Mouse (Mus musculus): ENCODE measurements at regions not wholly inside any gene's neighbourhood (a gene's known extent, or its start where the extent isn't known, plus 50 kb on each side); places are given as distances from the start of the nearest gene placed in this dataset.

DNA sequence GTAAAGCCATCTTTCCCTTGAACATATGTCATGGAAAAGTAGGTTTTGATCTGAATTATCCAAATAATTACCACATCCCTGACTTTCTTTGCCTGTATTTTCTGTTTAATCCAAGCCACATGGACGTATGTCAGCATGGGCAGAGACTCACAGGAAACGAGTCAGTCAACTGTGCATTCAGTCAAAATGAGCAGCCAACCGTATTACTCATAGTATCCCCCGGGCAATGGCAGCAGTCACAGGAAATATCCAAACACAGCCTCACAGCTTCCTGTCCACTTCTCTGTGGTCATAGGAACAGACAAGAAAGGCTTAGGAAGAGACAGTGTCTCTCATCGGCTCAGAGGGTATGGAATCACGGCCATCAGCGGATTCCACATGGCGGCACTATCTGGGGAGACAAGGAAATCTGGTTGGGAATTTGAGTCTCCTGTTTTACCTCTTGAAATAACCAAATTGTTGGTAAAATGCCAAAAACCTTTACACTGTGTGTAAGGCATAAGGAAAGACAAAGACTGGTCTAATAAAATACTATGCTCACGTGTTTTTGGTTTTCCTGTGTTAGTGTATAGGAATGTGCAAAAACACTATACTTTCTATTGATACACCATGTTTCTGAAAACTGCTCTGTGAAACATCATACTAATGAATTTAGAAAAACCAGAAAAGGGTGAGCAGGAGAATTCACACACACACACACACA lies 313.5 kb upstream of the Nfe2l3 start:
- no peak for DNase-seq

DNA sequence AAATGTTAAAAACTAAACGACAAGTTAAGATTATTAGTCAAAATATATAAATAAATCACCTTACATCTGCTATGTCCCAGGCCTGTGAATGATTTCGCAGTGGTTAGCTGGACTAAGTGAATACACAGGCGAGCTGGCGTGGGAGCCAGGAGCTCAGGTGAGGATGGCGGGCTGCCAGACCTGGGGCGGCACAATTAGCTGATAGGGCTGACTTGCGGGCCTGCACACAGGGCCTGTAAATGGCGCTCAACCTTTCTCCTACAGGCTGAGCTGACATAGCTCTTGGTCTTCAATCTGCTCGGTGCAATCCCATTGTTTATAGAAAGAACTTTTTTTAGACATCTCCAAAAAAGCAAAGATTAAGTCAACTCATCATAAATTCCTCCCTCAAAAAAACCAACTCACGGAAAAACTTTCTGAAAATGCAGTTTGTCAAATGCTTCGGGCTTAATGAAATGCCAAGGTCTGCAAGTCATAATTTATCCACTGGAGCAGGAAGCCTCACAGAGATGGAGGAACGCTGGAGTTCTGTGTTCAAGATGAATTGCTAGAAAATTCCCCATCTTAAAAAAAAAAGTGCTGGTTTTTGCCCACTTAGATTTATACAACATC lies 312.7 kb upstream of the Nfe2l3 start:
- DNase-seq, result no peak

DNA sequence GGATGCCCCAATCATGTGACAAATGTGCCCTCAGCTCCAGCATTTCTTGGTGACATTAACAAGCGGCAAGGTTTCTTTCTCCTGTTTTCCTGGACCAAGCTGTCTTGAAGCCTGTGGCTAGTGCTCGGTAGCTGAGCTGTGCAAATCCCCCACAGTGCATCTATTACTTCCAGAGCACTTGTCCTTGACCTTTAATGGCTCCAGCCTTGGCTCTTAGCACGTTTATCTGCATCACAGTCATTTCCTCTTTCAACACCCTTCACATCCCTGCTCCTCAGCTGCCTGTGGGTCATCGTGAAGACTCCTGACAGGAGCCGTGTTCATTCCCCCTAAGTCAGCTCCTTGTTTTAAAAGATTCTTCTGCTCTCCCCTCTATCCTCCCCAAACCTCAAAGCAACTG lies 309.5 kb upstream of the Nfe2l3 start:
- no peak for DNase-seq

DNA sequence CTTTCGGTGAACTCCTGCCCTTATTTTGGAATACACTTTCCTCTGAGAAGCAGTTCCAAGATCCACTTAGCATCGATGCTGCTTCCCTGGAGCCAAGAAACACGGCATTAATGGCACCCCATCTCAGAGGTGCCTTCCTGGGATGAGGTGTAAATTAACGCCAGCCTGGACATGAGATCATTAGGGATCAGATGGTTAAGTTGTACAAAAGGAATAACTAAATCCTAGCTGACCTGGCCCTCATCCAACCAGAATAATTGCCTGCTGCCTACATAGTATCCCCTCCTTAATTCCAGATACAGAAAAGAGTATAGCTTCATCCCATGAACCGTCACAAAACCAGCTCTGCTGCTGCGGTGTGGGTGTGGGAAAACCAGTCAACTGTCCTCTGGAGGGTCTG lies 304.6 kb upstream of the Nfe2l3 start:
- no peak for DNase-seq

DNA sequence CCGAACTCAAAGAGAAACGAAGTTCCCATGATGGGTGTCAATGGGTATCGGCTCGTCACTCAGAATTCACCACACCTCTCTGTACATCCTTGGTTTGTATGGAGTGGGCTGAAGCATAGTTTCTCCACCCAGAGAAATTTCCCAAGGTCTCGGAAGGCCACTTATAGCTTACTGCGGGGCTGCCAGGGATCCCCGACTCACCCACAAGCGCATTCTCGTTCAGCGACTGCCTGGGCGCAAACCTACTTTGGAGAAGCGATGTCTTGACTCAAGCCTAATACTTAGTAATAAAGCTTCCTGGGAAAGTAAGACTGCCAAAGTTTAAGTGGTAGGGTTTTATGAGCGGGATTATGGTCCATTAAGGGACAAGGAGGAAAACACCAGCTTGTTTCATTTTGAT lies 303.4 kb upstream of the Nfe2l3 start:
- no peak for DNase-seq

DNA sequence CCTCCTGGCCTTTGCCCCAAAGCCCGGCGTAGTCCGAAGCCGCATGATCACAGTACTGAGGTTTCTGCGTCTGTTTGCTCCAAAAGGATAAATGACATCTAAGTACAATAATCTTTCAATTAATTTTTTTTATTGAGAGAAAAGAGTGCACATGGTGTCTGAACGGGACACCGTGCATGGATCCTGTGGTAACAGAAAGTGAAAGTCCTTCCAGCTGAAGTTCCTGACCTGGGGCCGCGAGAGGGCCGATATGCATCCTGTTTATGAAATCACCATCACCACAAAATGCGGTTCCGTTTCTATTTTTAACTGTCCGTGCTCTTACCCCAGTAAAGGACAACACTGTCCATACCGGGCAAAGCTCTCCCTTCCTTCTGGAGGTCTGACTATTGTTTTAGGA lies 302.9 kb upstream of the Nfe2l3 start:
- DNase-seq, result peak; percentile 14

DNA sequence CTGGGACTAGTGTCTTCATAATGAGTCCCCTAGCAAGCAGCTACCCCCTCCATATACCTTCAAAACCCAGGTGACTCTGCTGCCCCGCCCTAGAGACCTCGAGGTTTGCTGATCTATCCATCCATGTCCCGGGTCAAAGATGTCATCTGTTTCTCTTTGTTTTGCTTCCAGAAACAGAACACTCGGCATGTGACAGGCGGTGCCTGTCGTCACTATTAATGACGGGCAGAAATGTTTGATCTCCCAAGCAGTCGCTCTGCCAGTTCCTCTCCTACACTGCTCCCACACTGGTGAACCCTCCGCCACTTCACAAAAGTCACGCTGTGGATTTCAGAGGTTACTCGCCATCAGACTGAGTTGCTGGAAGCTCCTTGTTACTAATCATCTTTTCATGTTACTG lies 287.7 kb upstream of the Nfe2l3 start:
- no peak for DNase-seq

DNA sequence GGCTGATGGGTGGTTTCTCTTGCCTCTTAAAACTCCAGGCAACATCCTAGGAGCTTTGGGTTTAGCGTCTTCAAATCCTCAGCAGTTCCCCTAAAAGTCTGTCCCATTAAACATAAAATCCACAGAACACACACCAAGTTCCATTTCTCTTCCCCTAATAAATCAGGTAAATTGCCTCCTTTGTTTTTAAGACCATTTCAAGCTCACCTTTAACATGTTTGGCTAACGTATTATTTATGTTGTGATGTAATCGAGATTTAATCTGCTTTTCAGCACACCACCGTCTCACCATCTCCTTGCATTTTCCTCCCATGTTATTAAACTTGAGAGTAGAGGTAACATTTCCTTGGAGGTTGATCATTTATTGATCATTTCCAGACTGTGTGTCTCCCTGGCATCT lies 286.6 kb upstream of the Nfe2l3 start:
- DNase-seq, result no peak

DNA sequence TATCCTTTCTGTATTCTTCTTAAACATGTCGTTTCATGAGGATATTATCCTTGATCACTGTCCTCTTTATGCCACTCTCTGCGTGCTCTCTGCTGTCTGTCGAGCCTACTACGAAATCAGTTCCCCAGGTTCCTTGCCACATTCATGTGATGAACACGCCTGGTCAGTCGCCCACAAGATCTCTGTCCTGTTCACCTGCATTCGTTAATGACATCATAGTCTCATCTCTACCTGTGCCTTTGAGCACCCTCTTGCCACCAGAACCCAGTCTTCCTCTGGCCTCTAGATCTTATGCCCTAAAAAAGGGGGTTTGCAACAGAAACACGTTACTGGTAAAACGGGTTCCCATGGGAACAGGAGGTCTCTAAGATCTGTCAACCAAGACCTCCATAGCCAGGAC lies 283.6 kb upstream of the Nfe2l3 start:
- DNase-seq, result no peak

DNA sequence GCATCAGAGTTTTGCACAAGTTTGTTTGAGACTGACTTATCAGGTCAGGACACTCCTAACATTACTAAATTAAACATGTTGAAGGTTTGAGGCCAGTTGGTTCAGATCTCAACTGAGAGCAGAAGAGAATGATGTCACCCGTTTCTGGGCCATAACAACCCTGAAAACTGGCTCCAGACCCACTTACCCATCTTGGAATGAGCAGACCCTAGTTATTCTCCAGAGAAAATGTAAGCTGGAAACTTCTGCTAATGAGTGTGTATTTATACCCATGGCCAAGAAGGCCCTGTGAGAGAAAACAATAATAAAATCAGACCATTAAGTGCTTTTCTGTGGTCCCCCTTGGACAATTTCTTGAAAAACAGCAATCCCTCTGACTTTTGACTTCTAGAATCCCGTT lies 282.4 kb upstream of the Nfe2l3 start:
- DNase-seq, result no peak

DNA sequence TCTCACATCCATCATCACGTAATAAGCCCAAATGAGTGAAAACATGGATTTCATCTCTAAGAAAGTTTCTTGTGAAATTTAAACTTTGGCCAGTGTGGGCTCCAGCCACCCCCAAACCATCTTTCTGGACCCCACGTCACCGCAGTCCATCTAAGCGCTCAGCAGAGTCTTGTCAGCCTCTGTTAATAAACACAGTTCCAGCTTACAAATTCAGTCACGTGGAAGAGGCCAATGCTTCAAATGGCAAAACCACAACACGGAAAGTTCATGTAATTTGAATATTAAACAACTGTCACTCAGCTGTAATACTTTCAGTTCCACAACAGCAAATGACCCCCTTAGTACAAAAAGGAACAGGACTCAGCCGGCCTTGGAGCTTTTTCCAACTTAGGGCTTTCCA lies 282.0 kb upstream of the Nfe2l3 start:
- no peak for DNase-seq

DNA sequence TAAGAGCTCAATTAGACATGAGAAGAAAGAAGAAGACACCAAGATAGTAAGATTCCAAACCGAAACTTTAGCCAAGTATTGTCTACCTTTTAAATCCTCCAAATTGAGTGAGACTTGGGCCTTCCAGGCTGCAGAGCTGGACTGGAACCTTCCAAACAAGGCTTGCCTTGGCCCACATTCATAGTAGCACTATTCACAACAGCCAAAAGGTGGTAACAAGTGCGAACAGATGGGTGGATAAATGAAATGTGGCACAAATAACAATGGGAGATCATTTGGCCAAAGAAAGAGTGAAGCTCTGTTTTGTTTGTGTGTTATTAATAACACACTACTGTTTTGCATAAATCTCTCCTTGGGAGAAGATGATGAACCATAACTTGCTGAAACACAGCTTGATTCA lies 281.6 kb upstream of the Nfe2l3 start:
- DNase-seq, result no peak

DNA sequence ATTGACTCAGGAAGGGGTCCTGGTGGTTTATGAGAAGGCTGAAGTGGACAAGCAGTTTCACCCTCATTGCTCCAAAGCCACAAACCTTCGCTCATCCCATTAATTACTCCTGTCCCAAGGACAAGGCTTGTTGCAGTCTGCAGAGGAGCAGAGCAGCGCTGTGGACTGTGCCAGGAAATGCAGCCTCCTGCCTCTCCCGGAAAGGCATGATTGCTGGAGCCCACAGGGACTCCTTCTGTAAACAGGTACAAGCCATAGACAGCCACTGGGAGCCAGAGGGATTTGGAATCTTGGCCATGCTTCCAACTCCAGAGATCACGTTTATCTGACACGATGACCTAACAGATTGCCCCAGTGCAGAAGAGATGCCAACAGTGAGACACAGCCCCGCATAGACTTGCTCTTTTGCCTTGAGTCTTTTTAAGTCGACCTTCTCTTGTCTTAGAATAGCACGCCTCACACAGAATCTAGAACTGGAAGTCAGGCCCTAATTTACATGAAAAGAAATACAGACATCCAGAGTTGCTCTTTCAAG lies 275.6 kb upstream of the Nfe2l3 start:
- DNase-seq, result no peak

DNA sequence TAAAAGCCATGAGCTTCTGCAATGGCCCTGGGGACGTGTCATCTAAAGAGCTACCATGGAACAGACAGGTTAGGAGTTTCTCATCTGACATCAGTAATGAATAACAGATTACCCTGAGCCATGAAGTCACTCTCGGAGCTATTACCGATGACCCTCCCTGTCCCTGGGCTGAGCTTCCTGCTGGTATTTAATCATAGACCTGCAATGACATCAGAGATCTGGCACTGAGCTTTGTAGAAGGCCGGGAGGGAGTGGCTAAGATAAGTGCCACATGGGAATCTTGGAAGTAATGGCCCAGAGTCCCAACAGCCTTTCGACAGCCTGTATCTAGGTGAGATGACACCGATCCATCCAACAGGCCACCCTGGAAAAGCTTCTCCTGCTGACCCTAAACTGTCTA lies 271.3 kb upstream of the Nfe2l3 start:
- no peak for DNase-seq

DNA sequence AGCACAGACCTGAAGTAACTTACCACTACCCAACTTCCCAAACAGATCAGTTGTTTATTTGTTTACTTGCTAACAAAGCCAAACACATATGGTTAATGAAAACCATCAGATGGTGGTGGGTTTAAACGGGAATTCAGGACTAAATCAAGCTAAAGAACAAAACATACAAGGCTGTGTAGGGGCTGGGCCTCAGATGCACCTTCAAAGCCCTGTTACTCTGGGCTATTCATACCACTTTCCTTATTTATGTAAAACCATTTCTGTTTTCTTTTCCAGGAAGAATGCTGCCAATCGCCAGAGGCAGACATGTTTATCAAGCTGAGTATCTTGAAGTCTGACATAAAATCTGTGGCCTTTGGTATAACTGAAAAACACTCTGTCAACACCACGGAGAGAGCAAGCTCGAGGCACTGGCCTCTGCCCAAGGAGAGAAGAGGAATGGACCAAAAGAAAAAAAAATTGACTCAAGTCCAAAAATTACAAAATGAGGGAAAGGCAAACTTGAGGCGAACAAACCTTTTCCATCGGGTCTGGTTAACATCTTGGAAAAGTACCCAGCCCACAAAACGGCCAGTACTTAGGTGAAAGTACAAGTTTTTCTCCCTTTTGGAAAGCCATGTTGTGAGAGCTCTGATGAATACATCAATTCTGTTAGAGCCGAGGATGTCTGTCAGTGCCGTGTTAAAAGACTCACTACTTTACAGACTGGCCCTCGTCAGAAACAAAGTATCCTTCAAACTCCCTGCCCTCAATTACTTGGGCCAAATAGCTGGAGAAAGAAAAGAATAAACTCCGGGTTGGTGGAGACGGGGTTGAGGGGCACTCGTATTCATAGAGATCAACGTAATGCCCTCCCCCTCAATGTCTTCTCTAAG lies 270.0 kb upstream of the Nfe2l3 start:
- DNase-seq, result no peak

DNA sequence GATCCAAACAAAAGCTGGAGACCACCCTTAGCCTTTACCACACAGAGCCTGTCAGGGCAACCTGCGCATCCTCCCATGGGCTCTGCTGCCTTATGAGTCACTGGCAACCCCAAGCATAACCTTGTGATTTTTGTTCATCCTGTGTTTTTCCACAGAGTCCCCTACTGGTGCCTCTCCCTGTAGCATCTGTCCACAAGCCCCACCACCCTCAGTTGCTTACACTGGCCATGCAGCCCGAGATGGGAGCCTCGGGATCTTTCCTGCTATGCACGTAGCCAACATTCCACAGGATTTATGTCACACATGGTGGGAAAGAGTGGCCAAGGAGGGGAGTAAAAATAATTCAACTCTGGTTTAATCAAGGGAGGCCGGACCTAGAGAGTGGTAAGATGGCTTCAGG lies 269.2 kb upstream of the Nfe2l3 start:
- no peak for DNase-seq

DNA sequence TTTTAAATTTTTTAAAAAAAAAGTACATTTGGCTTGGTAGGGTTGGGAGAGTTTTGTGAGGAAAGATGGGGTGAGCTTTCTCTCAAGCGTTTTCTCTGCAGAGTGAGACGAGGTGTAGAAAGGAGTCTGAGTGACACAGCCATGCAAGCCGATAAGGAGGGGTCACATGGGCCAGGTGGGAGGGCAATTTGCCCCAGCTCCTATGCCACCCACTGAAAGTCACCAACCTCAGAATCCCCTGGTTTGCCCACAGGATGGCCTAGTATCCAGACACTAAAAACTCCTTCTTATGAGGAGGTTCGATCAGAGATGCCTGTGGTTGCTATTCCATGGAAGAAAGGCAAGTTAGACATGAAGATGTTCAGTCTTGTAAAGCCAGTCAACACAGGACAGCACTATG lies 268.6 kb upstream of the Nfe2l3 start:
- DNase-seq, result no peak

DNA sequence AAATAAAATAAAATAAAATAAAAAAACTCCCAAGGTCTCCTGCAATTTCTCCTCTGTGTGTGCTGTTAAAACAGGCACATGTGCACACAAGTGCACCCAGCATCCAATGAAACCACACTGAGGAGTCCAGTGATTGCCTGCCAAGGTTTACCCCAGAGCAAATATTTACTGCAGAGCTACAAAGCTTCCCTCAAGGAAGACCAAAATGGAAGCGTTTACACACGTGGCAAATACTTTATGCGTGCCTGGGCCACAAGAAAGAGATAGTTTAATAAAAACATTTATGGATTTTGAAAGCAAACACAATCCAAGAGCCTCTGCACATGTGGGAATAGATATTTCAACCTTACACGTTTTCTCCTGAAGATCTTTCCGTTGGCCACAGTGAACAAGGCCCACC lies 265.4 kb upstream of the Nfe2l3 start:
- no peak for DNase-seq

DNA sequence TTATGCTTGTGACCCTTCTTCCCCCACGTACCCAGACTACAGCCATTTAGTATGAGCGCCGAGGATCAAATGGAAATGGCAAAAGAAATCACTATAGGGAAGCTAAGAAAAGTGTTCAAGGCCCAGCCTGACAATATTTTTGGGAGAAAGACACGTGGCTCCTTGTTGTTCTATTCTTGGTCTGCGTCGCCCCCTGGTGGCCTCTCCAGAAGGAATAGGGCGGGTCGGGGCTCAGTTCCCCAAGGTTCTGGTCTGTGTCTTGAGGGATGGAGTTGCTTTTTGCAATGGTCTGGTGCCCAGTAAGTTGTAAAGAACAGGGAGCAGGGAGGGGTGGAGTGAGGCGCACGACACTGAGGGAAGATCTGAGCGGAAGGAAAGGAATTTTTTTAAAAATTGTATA lies 264.4 kb upstream of the Nfe2l3 start:
- DNase-seq, result peak; percentile 83

DNA sequence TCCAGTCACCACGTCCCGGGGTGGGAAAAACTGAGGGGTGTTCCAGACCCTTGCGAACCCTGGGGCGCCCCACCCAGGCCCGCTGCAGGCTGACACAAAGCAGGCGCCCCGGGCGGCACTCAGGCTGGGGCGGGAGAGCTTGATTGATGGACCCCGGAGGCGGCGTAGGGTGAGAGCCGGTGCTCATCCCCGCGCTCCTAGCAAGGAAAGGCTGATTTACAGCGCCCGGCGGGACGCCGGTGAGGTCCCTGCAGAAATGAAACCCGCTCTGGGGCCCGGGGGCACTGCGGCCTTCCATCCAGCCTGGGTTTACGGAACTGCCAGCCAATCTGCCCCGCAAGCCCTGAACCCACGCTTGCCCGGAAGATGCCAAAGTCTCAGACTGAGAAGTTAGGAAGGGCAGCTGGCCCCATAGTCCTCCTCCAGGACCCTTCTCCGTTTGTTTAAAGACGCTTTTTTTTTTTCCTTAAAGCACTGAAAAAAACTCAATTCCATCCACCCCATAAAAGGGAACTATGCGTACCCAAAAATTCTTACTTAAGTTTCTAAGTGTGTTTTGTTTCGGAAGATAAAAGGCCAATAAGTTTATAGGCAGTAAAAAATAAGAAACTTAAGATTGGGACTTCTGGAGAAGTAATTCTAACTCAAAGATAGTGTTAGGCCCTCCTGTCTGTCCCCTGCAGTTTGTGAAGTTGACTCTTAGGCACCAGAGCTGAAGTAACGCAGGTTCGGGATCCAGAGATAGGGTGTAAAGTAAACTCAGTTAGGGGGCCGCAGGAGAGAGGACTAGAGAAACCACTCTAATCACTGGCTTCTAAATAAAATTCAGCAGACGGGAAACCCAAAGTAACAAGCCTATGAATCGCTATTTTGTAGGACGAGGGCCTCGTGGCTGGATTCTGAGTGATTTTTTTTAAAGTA lies 263.4 kb upstream of the Nfe2l3 start:
- DNase-seq, result peak; percentile 39

DNA sequence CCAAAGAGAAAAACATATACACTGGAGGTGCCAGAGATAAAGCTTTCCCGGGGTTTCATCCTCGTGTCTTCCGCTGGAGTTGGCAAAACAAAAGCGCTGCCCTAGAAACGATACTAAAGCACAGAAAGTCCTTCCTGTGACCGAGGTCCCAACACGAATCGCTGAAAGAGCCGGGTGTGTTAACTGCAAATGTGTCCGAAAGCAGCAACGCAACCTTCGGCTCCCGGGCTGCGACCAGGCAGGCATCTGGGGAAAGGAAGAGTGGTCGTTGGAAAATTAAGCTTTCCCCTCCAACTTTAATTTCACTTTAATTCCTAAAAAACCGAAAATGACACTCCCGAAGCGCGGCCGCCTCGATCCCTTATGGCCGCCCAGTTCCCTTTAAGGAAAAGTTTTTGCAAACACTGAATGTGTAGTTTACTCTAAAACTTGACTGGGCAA lies 262.5 kb upstream of the Nfe2l3 start:
- peak; percentile 18 for DNase-seq

DNA sequence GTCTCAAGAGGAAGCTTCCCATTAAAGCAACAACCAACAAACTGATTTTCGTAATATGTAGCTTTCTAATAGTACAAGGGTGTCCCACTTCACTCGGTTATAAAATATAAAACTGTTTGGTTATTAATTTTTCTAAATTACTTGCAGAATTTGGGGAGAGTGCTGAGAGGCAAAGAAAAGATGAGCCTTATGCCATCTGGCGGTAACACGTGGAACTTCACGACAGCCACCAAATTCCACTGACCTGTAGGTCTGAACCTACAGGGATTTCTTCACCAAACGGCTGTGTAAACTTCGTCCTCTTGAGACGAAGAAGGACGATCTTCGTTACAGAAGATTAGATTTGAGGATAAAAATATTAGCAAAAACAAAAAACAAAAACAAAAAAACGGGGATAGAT lies 262.1 kb upstream of the Nfe2l3 start:
- DNase-seq, result peak; percentile 71

DNA sequence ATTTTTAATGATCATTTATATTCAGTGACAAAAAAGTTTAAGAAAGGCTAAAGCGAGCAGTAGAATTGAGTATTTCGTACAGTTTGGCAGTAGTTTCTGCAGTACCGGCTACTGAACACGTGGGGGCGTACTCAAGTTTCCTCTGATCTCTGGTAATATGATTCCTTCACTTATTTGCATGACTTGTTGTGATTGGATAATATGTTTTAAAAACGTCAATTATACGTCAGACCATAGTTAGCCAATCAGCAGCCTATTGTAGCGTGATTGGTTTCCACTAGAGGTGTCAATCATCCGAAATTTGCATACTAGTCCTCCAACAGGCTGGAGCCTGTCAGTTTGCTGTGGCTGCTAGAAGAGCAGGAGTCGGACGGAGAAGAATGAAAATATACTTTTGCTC lies 261.6 kb upstream of the Nfe2l3 start:
- peak; percentile 11 for DNase-seq

Data from thymus, postnatal 4 days (tissue).